Mouse (Mus musculus): Measurements from ENCODE around the gene 2610001J05Rik.

2610001J05Rik gene

DNA sequence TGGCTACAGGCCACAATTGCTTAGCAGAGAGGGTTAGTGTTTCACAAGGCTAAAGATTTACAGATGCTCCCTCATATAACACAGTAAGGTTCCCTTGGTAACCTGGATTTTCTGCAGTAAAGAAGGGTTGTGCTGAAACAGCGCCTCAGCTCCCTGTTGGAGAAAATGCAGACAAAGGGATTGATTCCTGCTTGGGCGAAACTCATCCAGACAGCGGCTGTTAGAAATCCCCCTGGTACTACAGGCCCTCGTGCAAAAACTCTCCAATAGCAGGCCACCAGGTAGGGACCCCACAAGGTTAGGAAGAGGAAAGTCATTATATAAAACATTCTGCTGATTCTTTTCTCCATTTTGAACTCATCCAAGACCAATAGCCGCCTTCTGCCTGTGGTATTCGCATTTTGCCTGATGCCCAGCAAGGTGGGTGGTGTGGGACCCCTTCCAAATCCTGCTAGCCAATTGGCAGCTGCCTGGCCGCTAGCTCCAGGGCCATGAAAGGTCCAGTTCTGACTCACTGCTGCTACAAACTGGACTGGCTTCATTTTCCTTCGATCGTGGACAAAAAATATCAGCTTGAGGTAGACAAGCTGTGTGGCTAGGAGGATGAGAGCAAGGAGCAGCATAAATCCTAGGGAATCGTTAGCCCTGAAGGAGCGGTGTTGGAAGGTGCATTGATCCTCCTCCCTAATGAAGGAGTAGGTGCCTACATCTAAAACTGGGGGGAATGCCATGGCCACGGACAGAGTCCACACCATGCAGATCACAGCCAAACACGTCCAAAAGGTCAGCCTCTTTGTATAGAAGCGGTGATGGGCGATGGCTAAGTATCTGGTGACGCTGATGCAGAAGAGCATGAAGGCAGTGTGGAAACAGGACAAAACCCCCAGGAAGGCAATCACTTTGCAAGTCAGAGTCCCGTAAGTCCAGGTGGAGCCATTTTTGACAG lies 35.3 kb downstream of the 2610001J05Rik start:
- in situ Hi-C loops (cut with MseI, MboI): no loop called here

DNA sequence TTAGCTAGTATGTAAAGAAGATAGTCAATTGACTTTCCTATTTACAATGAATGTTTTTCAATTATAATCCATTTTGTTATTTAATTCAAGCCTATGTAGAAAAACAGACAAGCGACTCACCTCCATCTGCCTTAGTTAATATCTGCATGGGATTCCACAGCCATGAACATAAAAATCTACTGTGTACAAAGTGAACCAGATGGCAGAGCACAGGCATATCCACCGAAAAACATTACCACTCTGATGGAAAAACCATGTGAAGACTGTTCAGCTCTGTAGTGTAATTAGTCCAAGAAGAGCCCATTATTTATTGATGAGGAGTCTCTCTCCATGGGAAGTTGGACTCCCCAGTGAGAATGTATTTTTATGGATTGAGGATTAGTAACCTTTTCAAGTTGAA lies 38.5 kb downstream of the 2610001J05Rik start:
- in situ Hi-C loops (cut with MseI, MboI): no loop called here

DNA sequence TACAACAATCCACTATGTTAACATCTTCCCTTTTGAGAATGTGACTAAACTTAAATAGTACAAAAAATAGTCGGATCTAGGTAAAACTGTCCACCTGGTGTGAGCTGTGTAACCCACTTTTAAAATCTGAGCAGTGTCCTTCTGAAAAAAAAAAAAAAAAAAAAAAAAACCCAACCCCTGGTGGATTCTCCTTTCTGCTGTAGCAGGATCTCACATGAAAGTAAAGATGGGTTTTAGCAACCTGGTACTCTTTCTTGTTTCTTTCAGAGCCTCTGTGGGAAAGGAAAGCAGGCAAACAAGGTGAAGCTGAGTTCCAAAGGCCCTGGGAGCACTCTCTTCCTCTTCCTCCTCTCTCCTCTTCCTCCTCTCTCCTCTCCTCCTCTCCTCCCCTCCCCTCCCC lies 42.4 kb downstream of the 2610001J05Rik start:
- in situ Hi-C loops (cut with MseI, MboI): no loop called here
